Mouse (Mus musculus) kidney, embryonic 14.5 days (tissue): Measurements from ENCODE around the gene Fmnl2. TPM values are rescaled to one million over a fixed set of nuclear protein-coding genes. Genes with fewer than 3 reads are reported as not detected.

ENCODE experiments used
- polyA plus RNA-seq: library from polyadenylated mRNA; unstranded; fragments of >200 nt; fragmentation: Nextera tagmentation; extraction: Ambion mirVana; gene quantifications from 2 replicates; pipeline ENCODE4 v1.2.1, GENCODE M21; 2014

Gene Fmnl2
- polyA plus RNA-seq, 1 experiment from 2014 or later, result 13.5 TPM

Other genes starting within 250 kb of the Fmnl2 start
- 4.2 and 4.3 TPM in 2 replicates for gene Cacnb4, start 181.0 kb upstream of the Fmnl2 start, polyA plus RNA-seq
- 24.0 and 36.2 TPM in 2 replicates for gene Stam2, start 115.6 kb upstream of the Fmnl2 start, polyA plus RNA-seq